Mouse (Mus musculus): ENCODE data around the gene Rasgef1b. TPM values are rescaled to one million over a fixed set of nuclear protein-coding genes. Genes with fewer than 3 reads are reported as not detected.

The Rasgef1b gene
- polyA plus RNA-seq, 1 experiment: 0.26 TPM

DNA sequence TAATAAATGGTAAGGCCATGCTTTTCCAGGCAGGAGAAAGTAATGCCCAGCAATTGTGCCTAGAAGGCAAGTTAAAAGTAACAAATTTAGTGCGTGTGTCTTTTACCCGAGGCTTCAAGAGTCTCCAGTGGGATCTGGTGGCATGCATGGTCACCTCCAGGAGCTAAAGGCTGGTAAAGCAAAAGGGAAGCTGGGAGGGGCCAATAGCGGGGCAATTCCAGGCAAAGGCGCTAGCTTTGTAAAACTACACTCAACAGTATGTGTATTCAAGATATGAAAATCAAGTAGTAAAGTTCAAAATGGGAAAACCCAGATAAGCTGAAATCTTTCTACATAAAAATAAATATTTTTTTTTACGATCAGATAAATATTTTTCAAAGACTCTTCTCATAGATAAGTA is 561.1 kb downstream of the Rasgef1b start:
- H3K4me2 ChIP-seq (ENCODE audit: low read depth): no peak overlapping the region
- H3K27me3 ChIP-seq (ENCODE audit: control insufficient read depth, insufficient read depth, insufficient read length): peaks cover 4% of the 10 kb centered on the region
- no peaks in the 10 kb centered on the region for H3K36me3 ChIP-seq (ENCODE audit: control insufficient read depth, insufficient read depth)
- H3K4me3 ChIP-seq: no peak overlapping the region
- no peak overlapping the region for H3ac ChIP-seq (ENCODE audit: control insufficient read depth, insufficient read length)
- H3K79me2 ChIP-seq (ENCODE audit: control insufficient read depth, insufficient read depth): no peaks in the 10 kb centered on the region
- TF ChIP-seq SRF (IDR thresholded peaks at IDR 0.05; ENCODE audit: control insufficient read depth, insufficient read length, low read depth): no peak
- no peak for TF ChIP-seq E2F4 (IDR thresholded peaks at IDR 0.05; ENCODE audit: insufficient read depth)
- no peak for TF ChIP-seq MAX (IDR thresholded peaks at IDR 0.05; ENCODE audit: low read depth)
- TF ChIP-seq MYOD1 (IDR thresholded peaks at IDR 0.05; ENCODE audit: control insufficient read depth in 1 of 3, insufficient read length in 2 of 3, low read depth in 2 of 3): no peak
- TF ChIP-seq TCF3 (IDR thresholded peaks at IDR 0.05; ENCODE audit: insufficient read length, low read depth): no peak
- no peak for TF ChIP-seq CEBPB (IDR thresholded peaks at IDR 0.05; ENCODE audit: insufficient read depth, poor library complexity, severe bottlenecking)
- TF ChIP-seq POLR2A (IDR thresholded peaks at IDR 0.05; ENCODE audit: insufficient read length, low read depth): no peak
- no peak for TF ChIP-seq MYOG (IDR thresholded peaks at IDR 0.05; ENCODE audit: control insufficient read depth in 1 of 3, insufficient read depth in 1 of 3, insufficient read length in 2 of 3, low read depth in 2 of 3)
- no peak for TF ChIP-seq POLR2AphosphoS2 (IDR thresholded peaks at IDR 0.05; ENCODE audit: insufficient read length, low read depth)
- no peak for TF ChIP-seq REST (IDR thresholded peaks at IDR 0.05; ENCODE audit: insufficient read depth, insufficient read length)
- TF ChIP-seq USF1 (IDR thresholded peaks at IDR 0.05; ENCODE audit: low read depth): no peak
- TF ChIP-seq TCF12 (IDR thresholded peaks at IDR 0.05; ENCODE audit: insufficient read depth, poor library complexity, severe bottlenecking): no peak

Other genes with a start within 250 kb of the Rasgef1b start
- not detected for gene Vamp9, start 177.2 kb upstream of the Rasgef1b start, polyA plus RNA-seq (2012; fragmentation: generic; extraction: Trizol)
- gene Hnrnpd, start 249.9 kb upstream of the Rasgef1b start, polyA plus RNA-seq (2012; fragmentation: generic; extraction: Trizol): 86.4 TPM
- 2.1 TPM for gene 4930524J08Rik, start 250.0 kb upstream of the Rasgef1b start, polyA plus RNA-seq (2012; fragmentation: generic; extraction: Trizol)